Mouse (Mus musculus) liver, embryonic 14.5 days (tissue): Measurements from ENCODE around the gene Hes1.

ENCODE experiments used
- CTCF ChIP-seq: IDR thresholded peaks from 2 replicates; pipeline ENCODE4 v1.5.1; 2016; ENCODE audit warnings: antibody characterized with exemption, low read depth, control low read depth
- EP300 ChIP-seq: IDR thresholded peaks from 2 replicates; pipeline ENCODE4 v1.6.1; 2016; ENCODE audit warnings: antibody characterized with exemption, low read depth

DNA sequence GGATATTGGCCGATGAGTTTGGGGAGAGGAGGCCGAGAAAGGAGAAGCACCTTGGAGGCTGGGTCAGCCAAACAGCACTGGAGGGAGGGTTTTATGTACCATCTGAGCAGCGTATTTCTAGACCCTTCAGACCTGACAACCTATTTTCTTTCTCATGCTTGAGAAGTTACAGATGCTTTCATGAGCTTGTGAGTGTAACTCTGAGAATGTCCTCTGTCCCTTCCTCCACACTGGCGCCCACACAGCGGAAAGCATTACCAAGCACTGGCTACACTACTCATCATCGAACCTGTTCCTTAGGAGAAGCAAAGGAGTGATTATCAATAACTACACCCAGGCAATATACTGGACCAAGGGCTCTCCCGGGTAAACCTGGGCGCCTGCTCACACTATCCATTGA lies 18.8 kb downstream of the Hes1 start:
- no peak for TF ChIP-seq CTCF
- no peak for TF ChIP-seq EP300
